ENCODE assay signal across 30 mouse cellular contexts in genomic region chr4:137097246-137097983, GRCm38 (mm10). TPM values are rescaled to one million over a fixed set of nuclear protein-coding genes. Genes with fewer than 3 reads are reported as not detected.
DNase-seq lines count a peak whose midpoint lies in the region; ATAC-seq and TF ChIP-seq lines count a peak whose summit lies in the region.
"Had no signal": no experiment of that assay in that cellular context is flagged by ENCODE, and none has a peak within 500 bp of the region (broad histone marks: within the 10 kb centered on the region; RNA-seq: fewer than 3 reads in every experiment).

No protein-coding gene starts in this region.

- peak; percentile 55 to 65 for DNase-seq in cerebellum, postnatal 10 days
- no peak for DNase-seq in cerebellum, adult 2 months
- peak; percentile 35 for DNase-seq in left cerebral cortex, postnatal 4 days
- no peak for DNase-seq in left cerebral cortex, postnatal 36 days (ENCODE audit: low spot score in 2 of 2)
- DNase-seq in midbrain, embryonic 11.5 days (ENCODE audit: low spot score, missing footprints): peak; percentile 80
- DNase-seq in midbrain, postnatal 0 days (ENCODE audit: low spot score): no peak
- DNase-seq in spleen, postnatal 10 days (ENCODE audit: low spot score in 2 of 2): no peak
- DNase-seq: adrenal gland, adult 2 months; cerebellum, adult 9-11 months; gastrocnemius, postnatal 14 days; heart, adult 11 months; heart, postnatal 36 days; kidney, adult 2 months; kidney, postnatal 36 days; layer of hippocampus, postnatal 36 days; liver, embryonic 13.5 days; lung, postnatal 4 days; right cerebral cortex, postnatal 14 days; thymus, postnatal 4 days had no signal

- H3K4me2 ChIP-seq in midbrain, embryonic 11.5 days: no peak overlapping the region
- H3K4me2 ChIP-seq in midbrain, postnatal 0 days (ENCODE audit: low read depth, low read length, poor library complexity, severe bottlenecking): no peak overlapping the region
- H3K4me2 ChIP-seq in stomach, embryonic 16.5 days (ENCODE audit: low read depth, low read length): no peak overlapping the region
- H3K4me2 ChIP-seq: embryonic facial prominence, embryonic 12.5 days; forebrain, embryonic 12.5 days; heart, embryonic 11.5 days; hindbrain, embryonic 12.5 days; intestine, embryonic 15.5 days; limb, embryonic 12.5 days; liver, embryonic 13.5 days; midbrain, embryonic 13.5 days had no signal

- no peak overlapping the region for H3K9ac ChIP-seq in midbrain, embryonic 11.5 days (ENCODE audit: low read length)
- H3K9ac ChIP-seq in midbrain, postnatal 0 days (replicated peaks; ENCODE audit: low read length, poor library complexity, severe bottlenecking): no peak overlapping the region
- no peak overlapping the region for H3K9ac ChIP-seq in stomach, embryonic 16.5 days (ENCODE audit: low read length)
- H3K9ac ChIP-seq: embryonic facial prominence, embryonic 12.5 days; forebrain, embryonic 12.5 days; hindbrain, embryonic 12.5 days; intestine, embryonic 15.5 days; limb, embryonic 12.5 days; liver, embryonic 13.5 days; midbrain, embryonic 13.5 days had no signal

- H3K27ac ChIP-seq in cerebellum, adult 2 months (ENCODE audit: insufficient read depth, low read length): no peak overlapping the region
- H3K27ac ChIP-seq in midbrain, embryonic 11.5 days (ENCODE audit: low read depth, low read length): no peak overlapping the region
- no peak overlapping the region for H3K27ac ChIP-seq in midbrain, postnatal 0 days (ENCODE audit: low read depth, low read length)
- H3K27ac ChIP-seq in stomach, embryonic 16.5 days (ENCODE audit: low read length): no peak overlapping the region
- H3K27ac ChIP-seq: embryonic facial prominence, embryonic 12.5 days; forebrain, embryonic 12.5 days; hindbrain, embryonic 12.5 days; hindbrain, postnatal 0 days; intestine, embryonic 15.5 days; limb, embryonic 12.5 days; liver, embryonic 13.5 days; midbrain, embryonic 13.5 days had no signal

- no peaks in the 10 kb centered on the region for H3K36me3 ChIP-seq in midbrain, embryonic 11.5 days (ENCODE audit: control insufficient read depth, insufficient read depth, low read length)
- H3K36me3 ChIP-seq in midbrain, postnatal 0 days (ENCODE audit: insufficient read depth, low read length): no peaks in the 10 kb centered on the region
- H3K36me3 ChIP-seq in stomach, embryonic 16.5 days (ENCODE audit: control insufficient read depth, insufficient read depth, low read length): no peaks in the 10 kb centered on the region
- H3K36me3 ChIP-seq: embryonic facial prominence, embryonic 12.5 days; forebrain, embryonic 12.5 days; hindbrain, embryonic 12.5 days; intestine, embryonic 15.5 days; limb, embryonic 12.5 days; liver, embryonic 13.5 days; midbrain, embryonic 13.5 days had no signal

- no peak for TF ChIP-seq CTCF in cerebellum, adult 2 months (IDR thresholded peaks at IDR 0.05; ENCODE audit: borderline replicate concordance, insufficient read depth, low read depth, low read length)
- no peak for TF ChIP-seq CTCF in midbrain, postnatal 0 days (IDR thresholded peaks at IDR 0.05)

- H3K9me3 ChIP-seq in midbrain, embryonic 11.5 days (ENCODE audit: control insufficient read depth, low read length): no peaks in the 10 kb centered on the region
- H3K9me3 ChIP-seq in midbrain, postnatal 0 days (ENCODE audit: low read length): no peaks in the 10 kb centered on the region
- no peaks in the 10 kb centered on the region; the same call in 1 of the 2 replicates for H3K9me3 ChIP-seq in stomach, embryonic 16.5 days (replicated peaks; ENCODE audit: control insufficient read depth, low read length)
- H3K9me3 ChIP-seq: embryonic facial prominence, embryonic 12.5 days; forebrain, embryonic 12.5 days; hindbrain, embryonic 12.5 days; intestine, embryonic 15.5 days; limb, embryonic 12.5 days; liver, embryonic 13.5 days had no signal

- no peaks in the 10 kb centered on the region for H3K27me3 ChIP-seq in cerebellum, adult 2 months (ENCODE audit: control insufficient read depth, insufficient read depth, low read length)
- H3K27me3 ChIP-seq in midbrain, embryonic 11.5 days (ENCODE audit: control insufficient read depth, insufficient read depth, low read length): no peaks in the 10 kb centered on the region
- no peaks in the 10 kb centered on the region for H3K27me3 ChIP-seq in midbrain, postnatal 0 days (ENCODE audit: insufficient read depth, low read length)
- H3K27me3 ChIP-seq in stomach, embryonic 16.5 days (ENCODE audit: control insufficient read depth, insufficient read depth, low read length): no peaks in the 10 kb centered on the region
- H3K27me3 ChIP-seq: embryonic facial prominence, embryonic 12.5 days; hindbrain, embryonic 12.5 days; intestine, embryonic 15.5 days; limb, embryonic 12.5 days; midbrain, embryonic 13.5 days had no signal

- ATAC-seq in midbrain, embryonic 11.5 days (ENCODE audit: low FRiP score): no peak
- ATAC-seq in midbrain, postnatal 0 days (ENCODE audit: low FRiP score): no peak
- peak; percentile 78; the same call in 1 of the 2 replicates for ATAC-seq in stomach, embryonic 16.5 days (ENCODE audit: insufficient read depth, low FRiP score)
- ATAC-seq: activated CD4-positive, CD25-positive, alpha-beta regulatory T cell, adult 4 months; hindbrain, postnatal 0 days; intestine, embryonic 15.5 days; midbrain, embryonic 13.5 days had no signal

- no peak for TF ChIP-seq POLR2A in cerebellum, adult 2 months (IDR thresholded peaks at IDR 0.05; ENCODE audit: borderline replicate concordance, insufficient read depth, low read length)

- WGBS in cerebellum, adult 2 months: 54% methylated on average over 17 of the region's 17 CpGs
- WGBS in midbrain, embryonic 11.5 days: 90% methylated on average over 17 of the region's 17 CpGs
- 88% methylated on average over 17 of the region's 17 CpGs for WGBS in midbrain, postnatal 0 days
- WGBS in stomach, embryonic 16.5 days: 54% methylated on average over 17 of the region's 17 CpGs

- intact Hi-C loops in left cerebral cortex, postnatal 4 days (cut with DNase I): loop anchor here (10.0 kb wide), 1 partner anchor 67 kb away; no protein-coding TSS in a partner anchor
- intact Hi-C loops in left cerebral cortex, postnatal 36 days (cut with DNase I): no loop called here

- H3K4me1 ChIP-seq in cerebellum, adult 2 months (ENCODE audit: control insufficient read depth, insufficient read depth, low read length): peaks cover 4% of the 10 kb centered on the region
- no peaks in the 10 kb centered on the region for H3K4me1 ChIP-seq in midbrain, embryonic 11.5 days (ENCODE audit: control insufficient read depth, insufficient read depth, low read length)
- H3K4me1 ChIP-seq in midbrain, postnatal 0 days (ENCODE audit: insufficient read depth, low read length): no peaks in the 10 kb centered on the region
- H3K4me1 ChIP-seq in stomach, embryonic 16.5 days (ENCODE audit: control insufficient read depth, insufficient read depth, low read length): no peaks in the 10 kb centered on the region
- H3K4me1 ChIP-seq: forebrain, embryonic 12.5 days; intestine, embryonic 15.5 days; liver, embryonic 13.5 days had no signal

- H3K4me3 ChIP-seq in cerebellum, adult 2 months (replicated peaks; ENCODE audit: insufficient read depth, low read depth, low read length): no peak overlapping the region
- no peak overlapping the region for H3K4me3 ChIP-seq in midbrain, embryonic 11.5 days (ENCODE audit: low read depth, low read length)
- no peak overlapping the region for H3K4me3 ChIP-seq in midbrain, postnatal 0 days (ENCODE audit: low read depth, low read length)
- H3K4me3 ChIP-seq in stomach, embryonic 16.5 days (replicated peaks; ENCODE audit: low read length): no peak overlapping the region
- H3K4me3 ChIP-seq: embryonic facial prominence, embryonic 12.5 days; forebrain, embryonic 12.5 days; hindbrain, embryonic 12.5 days; intestine, embryonic 15.5 days; limb, embryonic 12.5 days; liver, embryonic 13.5 days; megakaryocyte, embryonic 14.5 days; midbrain, embryonic 13.5 days had no signal

RNA-seq across cellular contexts. Expression of gene Zbtb40, which starts 48.8 kb away (rescaled TPM):
- polyA plus RNA-seq in cerebellum, adult 2 months (2012; rRNA removed): 10.2 and 12.6 TPM in 2 replicates
- 10 to 100 TPM in 1 of 2 experiments, 1 to 10 TPM in 1; 8.8 to 12.7 TPM for total RNA-seq in left cerebral cortex, postnatal 4 days (2021)
- total RNA-seq in left cerebral cortex, postnatal 36 days (2021): 10 to 100 TPM in 1 of 2 experiments, 1 to 10 TPM in 1; 7.9 to 18.6 TPM
- polyA plus RNA-seq in midbrain, embryonic 11.5 days (2014; fragmentation: Nextera tagmentation; extraction: Ambion mirVana): 3.4 and 4.2 TPM in 2 replicates
- 7.5 and 8.4 TPM in 2 replicates for total RNA-seq in midbrain, postnatal 0 days (2014; rRNA removed)
- 0.99 and 1.2 TPM in 2 replicates for polyA plus RNA-seq in midbrain, postnatal 0 days (2015; fragmentation: Nextera tagmentation; extraction: Ambion mirVana)
- 3.5 and 4.2 TPM in 2 replicates for polyA plus RNA-seq in stomach, embryonic 16.5 days (2015; fragmentation: Nextera tagmentation; extraction: Ambion mirVana)

Comparison
In these comparisons a context has a peak if more than half of its experiments do, and no peak if none do; other contexts are left out.
1. DNase-seq: peak in cerebellum, postnatal 10 days (2 of 2), left cerebral cortex, postnatal 4 days (single experiment) and midbrain, embryonic 11.5 days (single experiment); none in cerebellum, adult 2 months (0 of 2), left cerebral cortex, postnatal 36 days (0 of 2), midbrain, postnatal 0 days (single experiment) and spleen, postnatal 10 days (0 of 2).